Mouse (Mus musculus) heart, adult 2 months (tissue): ENCODE results near the gene Smpd1. TPM values are rescaled to one million over a fixed set of nuclear protein-coding genes. Genes with fewer than 3 reads are reported as not detected.
A peak's percentile ranks its signal among the peaks of the same experiment; 100 is the strongest.

ENCODE experiments used
- DNase-seq, 2 experiments: peaks; one replicate each; pipeline ENCODE4 v3.0.0; 2021
- H3K27ac ChIP-seq: fragments of 200-600 bp; 2 replicates; pipeline ENCODE4 v1.8.1; 2022
- H3K27me3 ChIP-seq: fragments of 200-500 bp; 2 replicates; pipeline ENCODE4 v1.6.1; 2012; ENCODE audit warnings: mild to moderate bottlenecking, low read length, inconsistent platforms, mixed read lengths; ENCODE audit not compliant: control insufficient read depth, insufficient read depth
- H3K36me3 ChIP-seq: fragments of 200-500 bp; 2 replicates; pipeline ENCODE4 v1.6.1; 2012; ENCODE audit warnings: low read length, inconsistent platforms; ENCODE audit not compliant: control insufficient read depth, insufficient read depth
- H3K4me1 ChIP-seq: fragments of 200-500 bp; 2 replicates; pipeline ENCODE4 v1.6.1; 2011; ENCODE audit warnings: low read length; ENCODE audit not compliant: control insufficient read depth, insufficient read depth
- H3K4me3 ChIP-seq: fragments of 200-600 bp; 2 replicates; pipeline ENCODE4 v1.8.1; 2022
- H3K79me2 ChIP-seq: fragments of 200-500 bp; replicated peaks from 2 replicates; pipeline ENCODE4 v1.6.1; 2012; ENCODE audit warnings: mild to moderate bottlenecking, inconsistent platforms, low read length, moderate library complexity, mixed read lengths; ENCODE audit not compliant: control insufficient read depth, insufficient read depth
- H3K9ac ChIP-seq: fragments of 200-500 bp; 2 replicates; pipeline ENCODE4 v1.6.1; 2012; ENCODE audit warnings: low read depth, mild to moderate bottlenecking, control low read depth, inconsistent platforms, low read length, mixed read lengths
- CTCF ChIP-seq: fragments of 200-600 bp; IDR thresholded peaks from 2 replicates; pipeline ENCODE4 v1.8.1; 2022; ENCODE audit warnings: antibody characterized with exemption, mild to moderate bottlenecking, moderate library complexity
- EP300 ChIP-seq: fragments of 200-500 bp; IDR thresholded peaks from 2 replicates; pipeline ENCODE4 v1.6.1; 2011; ENCODE audit warnings: low read depth, low read length, control low read depth; ENCODE audit not compliant: insufficient read depth
- POLR2A ChIP-seq: fragments of 200-500 bp; IDR thresholded peaks from 2 replicates; pipeline ENCODE4 v1.6.1; 2011; ENCODE audit warnings: mild to moderate bottlenecking, low read depth, low read length, control low read depth; ENCODE audit not compliant: insufficient read depth
- WGBS: fragments of 180-500 bp; shearing (Covaris S2); methylation state at CpG from one replicate; pipeline ENCODE4 v1.1.7; 2018; 5-methylcytosine and 5-hydroxymethylcytosine counted together
- intact Hi-C: fragments of 180-260 bp; cut with DNase I; formaldehyde crosslinking; loops from one replicate; pipeline ENCODE4 v1.15.1; 2025
- polyA plus RNA-seq: library from polyadenylated mRNA; depleted of rRNA; stranded (reverse); fragments of >200 nt; gene quantifications from 2 replicates; pipeline ENCODE4 v1.2.3, GENCODE M21; 2012
- total RNA-seq, 2 experiments: library from RNA; stranded (reverse); gene quantifications; 2 replicates each; pipeline ENCODE4 v1.2.3; 2021

Gene Smpd1
- total and polyA plus RNA-seq, 3 experiments: 154 to 190 (median 186) TPM

- intact Hi-C loops: loop anchor here (10.0 kb wide), 1 partner anchor 262 kb away; no protein-coding TSS in a partner anchor
- Histone ChIP-seq H3K79me2 (no peaks in the 10 kb centered on the region), H3K36me3 (no peaks in the 10 kb centered on the region), H3K4me1 (no peaks in the 10 kb centered on the region), H3K9ac (no peak overlapping the region), H3K4me3 (no peak overlapping the region), H3K27me3 (no peaks in the 10 kb centered on the region), H3K27ac (no peak overlapping the region)
- TF ChIP-seq POLR2A: no peak
- no peak for TF ChIP-seq CTCF
- no peak for TF ChIP-seq EP300
- no peak for DNase-seq
- 48% methylated on average over 9 of the region's 9 CpGs for WGBS
Measured at GRCm38 (mm10) chr7:105516669-105517360, 37.3 kb upstream of the Smpd1 start.

- whole genome bisulfite sequencing: 66% methylated on average over 11 of the region's 11 CpGs
- Histone ChIP-seq H3K79me2 (no peaks in the 10 kb centered on the region), H3K36me3 (no peaks in the 10 kb centered on the region), H3K4me3 (no peak overlapping the region), H3K27ac (no peak overlapping the region), H3K4me1 (no peaks in the 10 kb centered on the region), H3K9ac (no peak overlapping the region), H3K27me3 (no peaks in the 10 kb centered on the region)
- no peak for DNase-seq
- intact Hi-C loops: loop anchor here (10.0 kb wide), 1 partner anchor 265 kb away; no protein-coding TSS in a partner anchor
- no peak for TF ChIP-seq POLR2A
- TF ChIP-seq EP300: no peak
- no peak for TF ChIP-seq CTCF
Measured at GRCm38 (mm10) chr7:105519336-105519735, 34.8 kb upstream of the Smpd1 start.

GRCm38 (mm10) chr7:105519771-105520170, 34.4 kb upstream of the Smpd1 start:
- TF ChIP-seq EP300 (no peak), CTCF (no peak), POLR2A (no peak)
- no peak overlapping the region for H3K4me3 ChIP-seq
- no peak for DNase-seq
- no peaks in the 10 kb centered on the region for H3K4me1 ChIP-seq
- intact Hi-C loops: loop anchor here (10.0 kb wide), 1 partner anchor 265 kb away; no protein-coding TSS in a partner anchor
- no peak overlapping the region for H3K9ac ChIP-seq
- H3K36me3 ChIP-seq: no peaks in the 10 kb centered on the region
- no peaks in the 10 kb centered on the region for H3K27me3 ChIP-seq
- H3K27ac ChIP-seq: no peak overlapping the region
- WGBS: 65% methylated on average over 2 of the region's 2 CpGs
- H3K79me2 ChIP-seq: no peaks in the 10 kb centered on the region

GRCm38 (mm10) chr7:105520201-105520600, 34.0 kb upstream of the Smpd1 start:
- Histone ChIP-seq H3K27me3 (no peaks in the 10 kb centered on the region), H3K36me3 (no peaks in the 10 kb centered on the region), H3K27ac (no peak overlapping the region), H3K4me3 (no peak overlapping the region), H3K9ac (no peak overlapping the region), H3K79me2 (no peaks in the 10 kb centered on the region), H3K4me1 (no peaks in the 10 kb centered on the region)
- DNase-seq: no peak
- intact Hi-C loops: no loop called here
- TF ChIP-seq POLR2A (no peak), CTCF (no peak), EP300 (no peak)
- 33% methylated on average over 6 of the region's 6 CpGs for WGBS

- TF ChIP-seq EP300 (no peak), POLR2A (no peak), CTCF (no peak)
- intact Hi-C loops: no loop called here
- no peak for DNase-seq
- Histone ChIP-seq H3K36me3 (no peaks in the 10 kb centered on the region), H3K4me1 (no peaks in the 10 kb centered on the region), H3K4me3 (no peak overlapping the region), H3K79me2 (no peaks in the 10 kb centered on the region), H3K27ac (no peak overlapping the region), H3K9ac (no peak overlapping the region), H3K27me3 (no peaks in the 10 kb centered on the region)
- 70% methylated on average over 2 of the region's 2 CpGs for WGBS
Measured at GRCm38 (mm10) chr7:105524222-105524621, 29.9 kb upstream of the Smpd1 start.

GRCm38 (mm10) chr7:105527306-105527937, 26.7 kb upstream of the Smpd1 start:
- no peak overlapping the region for H3K27ac ChIP-seq
- H3K36me3 ChIP-seq: no peaks in the 10 kb centered on the region
- 65% methylated on average over 1 of the region's 1 CpGs for whole genome bisulfite sequencing
- no peaks in the 10 kb centered on the region for H3K4me1 ChIP-seq
- no peaks in the 10 kb centered on the region for H3K79me2 ChIP-seq
- H3K27me3 ChIP-seq: no peaks in the 10 kb centered on the region
- DNase-seq: no peak
- no peak for TF ChIP-seq EP300
- peak; percentile 77 for TF ChIP-seq CTCF
- no peak overlapping the region for H3K4me3 ChIP-seq
- no peak overlapping the region for H3K9ac ChIP-seq
- intact Hi-C loops: no loop called here
